Comparison of ENCODE assay signal across 9 mouse cellular contexts in the genomic region with DNA sequence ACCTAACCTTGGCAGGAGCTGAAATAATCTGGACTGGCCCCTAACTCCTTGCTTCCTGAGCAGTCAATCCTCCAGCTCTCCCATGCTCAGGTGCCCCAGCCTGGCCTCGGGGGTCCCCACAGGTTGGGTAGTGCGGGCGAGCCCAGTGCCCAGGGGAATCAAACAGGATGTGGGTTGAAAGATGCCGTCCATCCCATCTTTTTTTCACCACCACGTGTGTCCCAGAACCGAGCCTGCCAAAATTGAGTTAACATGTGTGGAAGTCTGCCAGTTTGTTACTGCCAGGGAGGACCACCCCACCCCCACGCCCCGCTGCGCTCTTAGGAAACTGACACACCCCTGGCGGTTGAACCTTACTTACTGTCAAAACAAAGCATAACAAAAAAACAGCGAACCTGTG. TPM values are rescaled to one million over a fixed set of nuclear protein-coding genes. Genes with fewer than 3 reads are reported as not detected.
DNase-seq lines count a peak whose midpoint lies in the region; ATAC-seq and TF ChIP-seq lines count a peak whose summit lies in the region.
"Had no signal": no experiment of that assay in that cellular context is flagged by ENCODE, and none has a peak within 500 bp of the region (broad histone marks: within the 10 kb centered on the region; RNA-seq: fewer than 3 reads in every experiment).

No protein-coding gene starts in this region.

- no peak overlapping the region for H3K27ac ChIP-seq in ES-E14 (ENCODE audit: insufficient read depth, low read depth, low read length, poor library complexity, severe bottlenecking)
- H3K27ac ChIP-seq in forebrain, embryonic 11.5 days (ENCODE audit: low read depth, low read length) = no peak overlapping the region
- peak overlapping the region; percentile 75; the same call in 1 of the 2 replicates for H3K27ac ChIP-seq in lung, postnatal 0 days (ENCODE audit: low read length)

- in situ Hi-C loops in ES-E14 (cut with MboI; ENCODE audit: low sequenced_read_pairs in 2 of 2, unreplicated experiment in 2 of 2) = no loop called here

- peak; percentile 22; the same call in 1 of the 2 replicates for TF ChIP-seq CTCF in lung, postnatal 0 days (IDR thresholded peaks at IDR 0.05)

- TF ChIP-seq EP300 in lung, postnatal 0 days (IDR thresholded peaks at IDR 0.05) = no peak

- H3K9me3 ChIP-seq in ES-E14 (ENCODE audit: control insufficient read depth, insufficient read depth, low read depth, low read length) = no peaks in the 10 kb centered on the region
- no peaks in the 10 kb centered on the region for H3K9me3 ChIP-seq in forebrain, embryonic 11.5 days (ENCODE audit: control insufficient read depth, low read length)
- H3K9me3 ChIP-seq in lung, postnatal 0 days (ENCODE audit: low read length) = no peaks in the 10 kb centered on the region

- H3K36me3 ChIP-seq in ES-E14 (ENCODE audit: control insufficient read depth, insufficient read depth, low read length, poor library complexity, severe bottlenecking) = no peaks in the 10 kb centered on the region
- no peaks in the 10 kb centered on the region for H3K36me3 ChIP-seq in forebrain, embryonic 11.5 days (ENCODE audit: control insufficient read depth, insufficient read depth, low read length)
- no peaks in the 10 kb centered on the region for H3K36me3 ChIP-seq in lung, postnatal 0 days (ENCODE audit: insufficient read depth, low read length)

- peak; percentile 75 for DNase-seq in A20 (ENCODE audit: low read depth, low spot score)
- no peak for DNase-seq in ES-E14 (ENCODE audit: low read depth, low spot score)
- no peak for DNase-seq in forebrain, embryonic 11.5 days (ENCODE audit: low spot score)
- DNase-seq in kidney, adult 11 months = peak; percentile 21
- DNase-seq in lung, postnatal 0 days (ENCODE audit: low spot score) = peak; percentile 72
- peak; percentile 60 to 64 for DNase-seq in spleen, postnatal 36 days (ENCODE audit: low spot score in 2 of 2)
- no peak for DNase-seq in urinary bladder, postnatal 14 days (ENCODE audit: low spot score)
- no peak for DNase-seq in cerebellum, adult 11 months

- H3K4me2 ChIP-seq in forebrain, embryonic 11.5 days (ENCODE audit: low read depth, low read length, severe bottlenecking) = peak overlapping the region; percentile 66
- peak overlapping the region; percentile 79 for H3K4me2 ChIP-seq in lung, postnatal 0 days (replicated peaks; ENCODE audit: low read depth, low read length)

- peaks cover 0 to 5% of the 10 kb centered on the region in 2 experiments; a peak in 2 of 4 replicates for H3K4me1 ChIP-seq in ES-E14 (ENCODE audit: control insufficient read depth in 2 of 2, insufficient read depth in 2 of 2, low read length in 2 of 2, poor library complexity in 1 of 2)
- peaks cover 8% of the 10 kb centered on the region; the same call in 1 of the 2 replicates for H3K4me1 ChIP-seq in forebrain, embryonic 11.5 days (replicated peaks; ENCODE audit: control insufficient read depth, insufficient read depth, low read length)
- 0 out of 2 replicates have a peak, but pooled peaks cover 8% of the 10 kb centered on the region for H3K4me1 ChIP-seq in lung, postnatal 0 days (ENCODE audit: insufficient read depth, low read depth, low read length)

- ATAC-seq in forebrain, embryonic 11.5 days (replicated peaks; ENCODE audit: low FRiP score) = peak; percentile 32; the same call in 1 of the 2 replicates
- ATAC-seq in lung, postnatal 0 days = 0 out of 2 replicates have a peak, but pooled peaks have one; percentile 11

- peaks cover 21% of the 10 kb centered on the region for H3K27me3 ChIP-seq in forebrain, embryonic 11.5 days (ENCODE audit: control insufficient read depth, insufficient read depth, low read length)
- 0 out of 2 replicates have a peak, but pooled peaks cover 5% of the 10 kb centered on the region for H3K27me3 ChIP-seq in lung, postnatal 0 days (replicated peaks; ENCODE audit: insufficient read depth, low read length)

- peak overlapping the region; percentile 74 to 75 for H3K4me3 ChIP-seq in ES-E14 (ENCODE audit: insufficient read depth in 1 of 2, low read depth in 1 of 2, low read length in 2 of 2, poor library complexity in 1 of 2, severe bottlenecking in 1 of 2)
- peak overlapping the region; percentile 57 for H3K4me3 ChIP-seq in forebrain, embryonic 11.5 days (ENCODE audit: low read depth, low read length)
- H3K4me3 ChIP-seq in lung, postnatal 0 days (ENCODE audit: low read depth, low read length) = peak overlapping the region; percentile 62

- 8% methylated on average over 11 of the region's 11 CpGs for WGBS in forebrain, embryonic 11.5 days
- WGBS in lung, postnatal 0 days = 4% methylated on average over 11 of the region's 11 CpGs

- no peak overlapping the region; the same call in 1 of the 2 replicates for H3K9ac ChIP-seq in ES-E14 (ENCODE audit: insufficient read depth, low read depth, low read length, poor library complexity, severe bottlenecking)
- H3K9ac ChIP-seq in forebrain, embryonic 11.5 days (ENCODE audit: low read length) = no peak overlapping the region
- peak overlapping the region; percentile 65; the same call in 1 of the 2 replicates for H3K9ac ChIP-seq in lung, postnatal 0 days (replicated peaks; ENCODE audit: low read depth)

TF ChIP-seq in ES-E14, 5 proteins besides CTCF, POLR2A, EP300 and RAD21:
- no peak for TF ChIP-seq CHD2 (IDR thresholded peaks at IDR 0.05; ENCODE audit: low read depth, low read length)
- no peak for TF ChIP-seq ZC3H11A (IDR thresholded peaks at IDR 0.05; ENCODE audit: borderline replicate concordance, low read depth, low read length)
- no peak for TF ChIP-seq HCFC1 (IDR thresholded peaks at IDR 0.05; ENCODE audit: borderline replicate concordance, insufficient read depth, low read length)
- no peak for TF ChIP-seq ZNF384 (IDR thresholded peaks at IDR 0.05; ENCODE audit: low read depth, low read length)

RNA-seq across cellular contexts. Expression of gene Il17ra, which starts 0.8 kb away (rescaled TPM):
- total RNA-seq in ES-E14 (2012; rRNA removed) = 7.0 and 9.1 TPM in 2 replicates
- 2.6 and 3.6 TPM in 2 replicates for polyA plus RNA-seq in forebrain, embryonic 11.5 days (2014; fragmentation: Nextera tagmentation; extraction: Ambion mirVana)
- polyA plus RNA-seq in lung, postnatal 0 days (2015; fragmentation: Nextera tagmentation; extraction: Ambion mirVana) = 9.5 and 10.5 TPM in 2 replicates

RNA-seq across cellular contexts. Expression of gene Tmem121b, which starts 29.7 kb away (rescaled TPM):
- 0.09 and 0.11 TPM in 2 replicates for total RNA-seq in ES-E14 (2012; rRNA removed)
- 1.1 and 1.4 TPM in 2 replicates for polyA plus RNA-seq in forebrain, embryonic 11.5 days (2014; fragmentation: Nextera tagmentation; extraction: Ambion mirVana)
- 0.52 and 0.58 TPM in 2 replicates for polyA plus RNA-seq in lung, postnatal 0 days (2015; fragmentation: Nextera tagmentation; extraction: Ambion mirVana)
- total RNA-seq: heart, postnatal 36 days had no signal

Comparison
In these comparisons a context has a peak if more than half of its experiments do, and no peak if none do; other contexts are left out.
1. DNase-seq: peak in A20 (single experiment), kidney, adult 11 months (single experiment), lung, postnatal 0 days (single experiment) and spleen, postnatal 36 days (2 of 2); none in ES-E14 (single experiment), forebrain, embryonic 11.5 days (single experiment), urinary bladder, postnatal 14 days (single experiment) and cerebellum, adult 11 months (single experiment).
2. Peak in every context shown above with its lines, with median percentiles within 50 percentile points of each other: H3K4me3 ChIP-seq.